Mouse (Mus musculus) lung, postnatal 0 days (tissue): Measurements from ENCODE around the gene Cebpa.

Experiments
- CTCF ChIP-seq: IDR thresholded peaks from 2 replicates; pipeline ENCODE4 v1.5.1; 2016; ENCODE audit warnings: antibody characterized with exemption, mild to moderate bottlenecking
- EP300 ChIP-seq: IDR thresholded peaks from 2 replicates; pipeline ENCODE4 v1.6.1; 2016; ENCODE audit warnings: antibody characterized with exemption, mild to moderate bottlenecking, control low read depth

DNA sequence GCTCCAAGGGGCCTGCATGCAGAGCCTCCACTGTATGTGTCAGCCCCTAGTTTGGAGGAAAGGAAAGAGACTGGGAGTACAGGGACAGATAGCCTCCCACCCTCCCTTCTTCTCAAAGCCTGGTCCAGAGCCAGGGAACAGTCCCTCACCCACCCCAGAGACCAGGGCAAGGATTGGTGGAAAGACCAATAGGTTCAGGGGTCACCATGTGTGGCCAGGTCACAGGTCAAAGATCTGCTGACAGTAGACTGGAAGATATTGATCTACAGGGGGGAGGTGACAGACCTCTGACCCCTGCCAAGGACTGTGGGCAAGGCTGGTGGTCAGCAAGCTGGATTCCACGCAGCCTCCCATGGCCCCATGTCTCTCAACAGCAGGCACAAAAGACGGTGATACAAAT, 48.8 kb downstream of the Cebpa start:
- TF ChIP-seq CTCF = no peak
- no peak for TF ChIP-seq EP300
